Mouse (Mus musculus) kidney, postnatal 0 days (tissue): Measurements from ENCODE around the gene Nedd9. TPM values are rescaled to one million over a fixed set of nuclear protein-coding genes. Genes with fewer than 3 reads are reported as not detected.

Experiments
- ATAC-seq: fragments of 200-750 bp; cut with Nextera tagmentation; replicated peaks from 2 replicates; pipeline ENCODE4 v1.8.0; 2017; ENCODE audit warnings: low read depth, moderate number of reproducible peaks, moderate TSS enrichment, moderate library complexity; ENCODE audit not compliant: low FRiP score
- DNase-seq: peaks from one replicate; pipeline ENCODE4 v3.0.0-alpha.2; 2016; ENCODE audit warnings: low spot score
- H3K27ac ChIP-seq: fragments of 300-500 bp; sonication (generic); 2 replicates; pipeline ENCODE4 v1.5.1; 2014; ENCODE audit warnings: mild to moderate bottlenecking
- H3K27me3 ChIP-seq: fragments of 300-500 bp; sonication (generic); 2 replicates; pipeline ENCODE4 v1.6.1; 2014; ENCODE audit warnings: low read length, mixed read lengths; ENCODE audit not compliant: insufficient read depth
- H3K36me3 ChIP-seq: fragments of 300-500 bp; sonication (generic); 2 replicates; pipeline ENCODE4 v1.6.1; 2014; ENCODE audit warnings: low read length, mixed read lengths; ENCODE audit not compliant: insufficient read depth
- H3K4me1 ChIP-seq: fragments of 300-500 bp; sonication (generic); replicated peaks from 2 replicates; pipeline ENCODE4 v1.6.1; 2014; ENCODE audit warnings: antibody characterized with exemption, low read length, mixed read lengths; ENCODE audit not compliant: insufficient read depth
- H3K4me2 ChIP-seq: fragments of 300-500 bp; sonication (generic); 2 replicates; pipeline ENCODE4 v1.6.1; 2014; ENCODE audit warnings: mild to moderate bottlenecking, low read length, moderate library complexity, mixed read lengths
- H3K4me3 ChIP-seq: fragments of 300-500 bp; sonication (generic); replicated peaks from 2 replicates; pipeline ENCODE4 v1.5.1; 2014; ENCODE audit warnings: low read depth, low read length
- H3K9ac ChIP-seq: fragments of 300-500 bp; sonication (generic); 2 replicates; pipeline ENCODE4 v1.6.1; 2014; ENCODE audit warnings: low read depth, low read length
- H3K9me3 ChIP-seq: fragments of 300-500 bp; sonication (generic); replicated peaks from 2 replicates; pipeline ENCODE4 v1.6.1; 2016; ENCODE audit warnings: low read length, inconsistent platforms, mixed read lengths
- CTCF ChIP-seq: IDR thresholded peaks from 2 replicates; pipeline ENCODE4 v1.5.1; 2016; ENCODE audit warnings: antibody characterized with exemption, low read depth, mild to moderate bottlenecking, moderate library complexity
- WGBS: fragments of 180-500 bp; shearing (Covaris S2); extraction: QIAGEN DNeasy Blood & Tissue Kit; methylation state at CpG from one replicate; pipeline ENCODE4 v1.1.7; 2014; 5-methylcytosine and 5-hydroxymethylcytosine counted together
- polyA plus RNA-seq: library from polyadenylated mRNA; unstranded; fragments of >200 nt; fragmentation: Nextera tagmentation; extraction: Ambion mirVana; gene quantifications from 2 replicates; pipeline ENCODE4 v1.2.1, GENCODE M21; 2015

Nedd9 gene
- polyA plus RNA-seq, 1 experiment from 2014 or later = 27.3 TPM

GRCm38 (mm10) chr13:41353676-41354075, 133.5 kb downstream of the Nedd9 start:
- H3K36me3 ChIP-seq = no peaks in the 10 kb centered on the region
- H3K27me3 ChIP-seq = no peaks in the 10 kb centered on the region
- ATAC-seq = no peak
- H3K4me1 ChIP-seq = peaks cover 31% of the 10 kb centered on the region
- H3K9ac ChIP-seq = no peak overlapping the region
- H3K4me3 ChIP-seq = no peak overlapping the region
- no peak for DNase-seq
- no peaks in the 10 kb centered on the region for H3K9me3 ChIP-seq
- no peak overlapping the region for H3K4me2 ChIP-seq
- WGBS = 56% methylated on average over 3 of the region's 3 CpGs
- no peak overlapping the region for H3K27ac ChIP-seq
- no peak; the same call in 1 of the 2 replicates for TF ChIP-seq CTCF

GRCm38 (mm10) chr13:41352352-41352751, 134.8 kb downstream of the Nedd9 start:
- peaks cover 33% of the 10 kb centered on the region for H3K4me1 ChIP-seq
- no peaks in the 10 kb centered on the region for H3K36me3 ChIP-seq
- no peak overlapping the region for H3K27ac ChIP-seq
- H3K9me3 ChIP-seq = no peaks in the 10 kb centered on the region
- no peak overlapping the region; the same call in 1 of the 2 replicates for H3K4me2 ChIP-seq
- TF ChIP-seq CTCF = no peak
- H3K27me3 ChIP-seq = no peaks in the 10 kb centered on the region
- H3K9ac ChIP-seq = no peak overlapping the region
- WGBS = 59% methylated on average over 5 of the region's 5 CpGs
- no peak for ATAC-seq
- H3K4me3 ChIP-seq = no peak overlapping the region
- DNase-seq = no peak

GRCm38 (mm10) chr13:41350589-41350988, 136.6 kb downstream of the Nedd9 start:
- DNase-seq (no peak), ATAC-seq (no peak)
- H3K9me3 ChIP-seq = no peaks in the 10 kb centered on the region
- H3K27me3 ChIP-seq = no peaks in the 10 kb centered on the region
- WGBS = 67% methylated on average over 3 of the region's 3 CpGs
- H3K27ac ChIP-seq = no peak overlapping the region
- no peak overlapping the region for H3K9ac ChIP-seq
- no peaks in the 10 kb centered on the region for H3K36me3 ChIP-seq
- no peak overlapping the region for H3K4me2 ChIP-seq
- no peak overlapping the region for H3K4me3 ChIP-seq
- H3K4me1 ChIP-seq = peaks cover 40% of the 10 kb centered on the region
- TF ChIP-seq CTCF = no peak

- peaks cover 44% of the 10 kb centered on the region for H3K4me1 ChIP-seq
- H3K27ac ChIP-seq = no peak overlapping the region
- WGBS = 41% methylated on average over 4 of the region's 4 CpGs
- DNase-seq (no peak), ATAC-seq (no peak)
- H3K9ac ChIP-seq = no peak overlapping the region
- H3K27me3 ChIP-seq = no peaks in the 10 kb centered on the region
- H3K4me3 ChIP-seq = no peak overlapping the region
- no peaks in the 10 kb centered on the region for H3K36me3 ChIP-seq
- no peak overlapping the region for H3K4me2 ChIP-seq
- no peaks in the 10 kb centered on the region for H3K9me3 ChIP-seq
- TF ChIP-seq CTCF = no peak
These were observed 137.4 kb downstream of the Nedd9 start for GRCm38 (mm10) chr13:41349770-41350169.

- DNase-seq (no peak), ATAC-seq (no peak)
- peaks cover 3% of the 10 kb centered on the region; the same call in 1 of the 2 replicates for H3K36me3 ChIP-seq
- no peaks in the 10 kb centered on the region for H3K9me3 ChIP-seq
- H3K9ac ChIP-seq = no peak overlapping the region
- H3K27me3 ChIP-seq = no peaks in the 10 kb centered on the region
- TF ChIP-seq CTCF = no peak
- peaks cover 55% of the 10 kb centered on the region for H3K4me1 ChIP-seq
- H3K4me2 ChIP-seq = no peak overlapping the region
- 64% methylated on average over 7 of the region's 7 CpGs for WGBS
- H3K27ac ChIP-seq = peak overlapping the region; percentile 67
- H3K4me3 ChIP-seq = no peak overlapping the region
These were observed 141.4 kb downstream of the Nedd9 start for GRCm38 (mm10) chr13:41345756-41346155.

DNA sequence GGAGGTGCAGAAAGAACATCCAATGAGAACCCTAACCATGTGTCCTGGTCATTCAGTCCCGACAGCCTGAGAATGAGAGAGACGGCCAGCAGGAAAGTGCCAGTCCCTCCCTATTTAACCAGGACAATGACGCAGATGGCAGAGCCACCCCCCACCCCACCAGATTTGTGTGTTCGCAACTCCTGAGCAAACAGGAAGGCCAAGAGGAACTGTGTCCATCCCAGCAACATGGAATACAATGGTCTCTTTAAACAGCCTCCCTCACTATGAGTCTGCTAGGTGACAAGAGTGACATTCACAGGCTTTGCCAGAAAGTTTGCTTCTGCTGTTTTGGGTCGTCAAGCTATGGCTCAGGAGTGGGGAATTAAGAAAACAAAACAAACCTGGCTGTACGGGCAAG, 141.9 kb downstream of the Nedd9 start:
- 33% methylated on average over 6 of the region's 6 CpGs for WGBS
- Histone ChIP-seq H3K9me3 (no peaks in the 10 kb centered on the region), H3K27me3 (no peaks in the 10 kb centered on the region), H3K27ac (peak overlapping the region; percentile 67), H3K9ac (no peak overlapping the region), H3K4me2 (no peak overlapping the region), H3K4me1 (peaks cover 55% of the 10 kb centered on the region), H3K4me3 (no peak overlapping the region), H3K36me3 (peaks cover 3% of the 10 kb centered on the region; the same call in 1 of the 2 replicates)
- DNase-seq (no peak), ATAC-seq (no peak)
- no peak for TF ChIP-seq CTCF

DNA sequence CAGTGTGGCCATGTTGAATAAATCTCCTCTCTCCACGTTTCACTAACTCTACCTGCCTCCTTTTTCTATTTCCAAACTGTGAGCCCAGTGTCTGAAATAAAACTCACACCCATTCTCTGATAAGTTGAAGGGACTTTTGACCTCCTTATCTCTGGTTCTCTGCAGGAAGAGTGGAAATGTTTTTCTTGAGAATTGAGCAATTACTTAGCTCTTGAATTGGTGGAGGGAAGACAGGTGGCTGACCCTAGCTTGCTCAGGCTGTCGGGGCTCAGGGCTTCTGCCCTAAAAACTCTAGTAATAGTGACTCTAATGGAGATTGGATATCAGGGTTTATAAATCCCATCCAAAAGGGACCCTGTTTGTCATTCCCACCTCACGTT, 143.3 kb downstream of the Nedd9 start:
- H3K4me2 ChIP-seq = no peak overlapping the region
- H3K4me3 ChIP-seq = no peak overlapping the region
- H3K9me3 ChIP-seq = no peaks in the 10 kb centered on the region
- H3K4me1 ChIP-seq = peaks cover 64% of the 10 kb centered on the region
- H3K36me3 ChIP-seq = peaks cover 5% of the 10 kb centered on the region
- H3K27me3 ChIP-seq = no peaks in the 10 kb centered on the region
- TF ChIP-seq CTCF = no peak
- ATAC-seq (no peak), DNase-seq (no peak)
- WGBS = 43% methylated on average over 3 of the region's 3 CpGs
- no peak overlapping the region for H3K9ac ChIP-seq
- peak overlapping the region; percentile 78 for H3K27ac ChIP-seq
